Mouse (Mus musculus) heart, embryonic 12.5 days (tissue): ENCODE measurements at regions not wholly inside any gene's neighbourhood (a gene's known extent, or its start where the extent isn't known, plus 50 kb on each side); places are given as distances from the start of the nearest gene placed in this dataset.
"Not testable (repeated sequence)": the region's sequence is repeated elsewhere in the genome, so short reads cannot be mapped to it uniquely, and the experiment has no call there.

ENCODE experiments used
- ATAC-seq: fragments of 200-750 bp; cut with Nextera tagmentation; 2 replicates; pipeline ENCODE4 v1.8.0; 2017; ENCODE audit warnings: moderate TSS enrichment, moderate library complexity; ENCODE audit not compliant: insufficient number of reproducible peaks, low FRiP score
- H3K27ac ChIP-seq: fragments of 300-500 bp; sonication (generic); 2 replicates; pipeline ENCODE4 v1.5.1; 2016; ENCODE audit warnings: mild to moderate bottlenecking, moderate library complexity; ENCODE audit not compliant: poor library complexity, severe bottlenecking
- H3K27me3 ChIP-seq: fragments of 300-500 bp; sonication (generic); replicated peaks from 2 replicates; pipeline ENCODE4 v1.6.1; 2016; ENCODE audit warnings: mild to moderate bottlenecking, moderate library complexity
- H3K36me3 ChIP-seq: fragments of 300-500 bp; sonication (generic); 2 replicates; pipeline ENCODE4 v1.6.1; 2016; ENCODE audit warnings: mild to moderate bottlenecking, moderate library complexity
- H3K4me1 ChIP-seq: fragments of 300-500 bp; sonication (generic); replicated peaks from 2 replicates; pipeline ENCODE4 v1.6.1; 2016; ENCODE audit warnings: mild to moderate bottlenecking
- H3K4me2 ChIP-seq: fragments of 300-500 bp; sonication (generic); 2 replicates; pipeline ENCODE4 v1.6.1; 2016; ENCODE audit warnings: mild to moderate bottlenecking, moderate library complexity
- H3K4me3 ChIP-seq: fragments of 300-500 bp; sonication (generic); 2 replicates; pipeline ENCODE4 v1.5.1; 2016; ENCODE audit warnings: mild to moderate bottlenecking
- H3K9ac ChIP-seq: fragments of 300-500 bp; sonication (generic); 2 replicates; pipeline ENCODE4 v1.6.1; 2016; ENCODE audit warnings: mild to moderate bottlenecking, moderate library complexity
- H3K9me3 ChIP-seq: fragments of 300-500 bp; sonication (generic); replicated peaks from 2 replicates; pipeline ENCODE4 v1.6.1; 2016; ENCODE audit warnings: mild to moderate bottlenecking, moderate library complexity
- WGBS: fragments of 180-500 bp; shearing (Covaris S2); methylation state at CpG from one replicate; pipeline ENCODE4 v1.1.7; 2016; 5-methylcytosine and 5-hydroxymethylcytosine counted together

DNA sequence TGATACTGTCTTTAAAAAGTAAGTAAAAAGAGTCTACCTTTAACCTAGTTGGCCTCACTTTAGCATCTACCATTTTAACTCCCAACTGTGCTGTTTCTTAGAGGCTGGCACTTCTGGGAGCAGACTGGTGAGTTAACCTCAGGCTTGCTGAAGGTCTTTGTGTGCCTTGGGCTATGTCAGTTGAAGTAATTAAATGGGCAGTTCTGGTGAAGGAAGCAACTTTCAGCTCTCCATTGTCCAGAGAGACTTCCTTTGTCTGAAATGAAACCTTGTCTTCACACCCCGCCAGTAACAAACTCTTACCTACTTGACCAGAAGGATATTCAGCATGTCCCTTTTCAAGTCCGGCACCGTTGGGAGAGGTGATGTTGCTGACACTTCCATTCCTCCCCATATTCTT lies 55.5 kb downstream of the Zfp281 start:
- no peak for ATAC-seq
- Histone ChIP-seq H3K4me2 (no peak overlapping the region), H3K27ac (no peak overlapping the region), H3K4me3 (no peak overlapping the region), H3K36me3 (no peaks in the 10 kb centered on the region), H3K9ac (no peak overlapping the region), H3K9me3 (no peaks in the 10 kb centered on the region), H3K27me3 (no peaks in the 10 kb centered on the region), H3K4me1 (peaks cover 3% of the 10 kb centered on the region; the same call in 1 of the 2 replicates)
- WGBS: 83% methylated on average over 3 of the region's 3 CpGs

DNA sequence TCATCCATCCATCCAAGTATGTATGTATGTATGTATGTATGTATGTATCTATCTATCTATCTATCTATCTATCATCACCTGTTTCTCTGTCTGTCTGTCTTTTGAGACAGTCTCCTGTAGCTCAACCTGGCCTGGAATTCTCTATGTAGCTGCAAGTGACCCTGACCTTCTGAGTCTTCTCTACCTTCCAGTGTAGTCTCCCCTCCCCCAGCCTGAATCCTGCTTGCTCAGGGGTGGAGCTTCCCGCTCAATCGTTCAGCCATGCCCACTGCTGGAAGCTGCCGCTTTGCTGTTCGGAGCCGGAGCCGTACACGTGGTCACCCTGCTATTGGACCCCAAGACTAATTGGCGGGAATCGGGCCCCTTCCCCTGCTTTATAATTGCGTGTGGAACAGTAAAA lies 57.6 kb downstream of the Zfp281 start:
- H3K9me3 ChIP-seq, H3K36me3 ChIP-seq, H3K9ac ChIP-seq, ATAC-seq, H3K4me1 ChIP-seq, H3K27ac ChIP-seq, H3K4me2 ChIP-seq, H3K4me3 ChIP-seq, H3K27me3 ChIP-seq: not testable (repeated sequence)
- 58% methylated on average over 10 of the region's 10 CpGs for WGBS

DNA sequence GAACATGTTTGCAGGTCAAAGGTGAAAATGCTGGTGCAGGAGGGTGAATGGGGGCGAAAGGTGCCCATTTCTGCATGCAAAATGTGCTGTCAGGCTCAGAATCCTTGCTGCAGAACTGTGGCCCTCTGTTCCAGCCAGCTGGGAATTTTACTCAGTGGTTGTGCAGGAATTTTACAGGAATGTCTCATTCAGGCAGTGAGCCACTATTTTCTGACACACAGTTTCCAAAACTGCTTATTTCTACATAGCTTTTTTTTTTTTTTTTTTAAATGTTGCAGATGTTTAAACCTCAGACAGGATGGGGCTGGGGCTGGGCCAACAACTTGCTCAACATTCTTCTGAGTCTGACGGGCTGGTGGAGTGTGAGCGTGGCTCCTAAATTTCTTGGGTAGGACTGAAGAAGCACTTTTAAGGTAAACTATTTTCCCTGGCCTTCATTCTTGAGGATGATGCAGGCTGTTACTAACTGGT lies 58.4 kb downstream of the Zfp281 start:
- no peaks in the 10 kb centered on the region for H3K9me3 ChIP-seq
- H3K9ac ChIP-seq: no peak overlapping the region
- no peaks in the 10 kb centered on the region for H3K27me3 ChIP-seq
- no peaks in the 10 kb centered on the region for H3K36me3 ChIP-seq
- no peak overlapping the region for H3K4me3 ChIP-seq
- no peak overlapping the region for H3K27ac ChIP-seq
- peaks cover 3% of the 10 kb centered on the region; the same call in 1 of the 2 replicates for H3K4me1 ChIP-seq
- ATAC-seq: no peak
- H3K4me2 ChIP-seq: no peak overlapping the region
- 68% methylated on average over 3 of the region's 3 CpGs for WGBS

DNA sequence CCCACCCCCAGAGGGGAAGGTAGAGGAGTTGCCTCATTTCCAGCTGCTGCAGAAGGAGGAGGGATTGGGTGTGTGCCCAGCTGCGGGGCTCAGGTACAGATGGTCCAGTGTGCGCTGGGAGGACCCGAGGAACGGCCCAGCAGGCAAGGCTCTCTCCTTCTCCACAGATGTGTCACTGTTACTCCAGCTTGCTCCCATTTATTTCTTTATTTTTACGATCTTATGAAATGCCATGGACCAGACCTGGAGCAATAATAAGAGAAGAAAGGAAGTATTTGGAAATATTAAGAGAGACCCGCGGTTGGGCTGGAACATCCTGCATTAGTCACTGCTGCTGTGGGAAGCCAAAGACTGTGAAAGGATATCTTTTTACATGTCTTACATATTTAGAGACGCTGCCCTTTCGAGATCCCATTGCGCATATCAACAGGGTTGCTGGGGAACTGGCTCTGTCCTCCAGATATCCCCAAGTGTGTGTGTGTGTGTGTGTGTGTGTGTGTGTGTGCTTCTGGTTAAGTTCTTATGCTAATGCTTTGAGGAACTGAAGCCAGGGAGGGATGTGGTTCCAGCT lies 58.9 kb downstream of the Zfp281 start:
- H3K4me3 ChIP-seq: no peak overlapping the region
- no peaks in the 10 kb centered on the region for H3K36me3 ChIP-seq
- WGBS: 58% methylated on average over 10 of the region's 10 CpGs
- H3K4me1 ChIP-seq: peaks cover 8% of the 10 kb centered on the region
- no peaks in the 10 kb centered on the region for H3K27me3 ChIP-seq
- H3K27ac ChIP-seq: no peak overlapping the region
- no peak for ATAC-seq
- H3K4me2 ChIP-seq: no peak overlapping the region
- no peak overlapping the region for H3K9ac ChIP-seq
- no peaks in the 10 kb centered on the region for H3K9me3 ChIP-seq

DNA sequence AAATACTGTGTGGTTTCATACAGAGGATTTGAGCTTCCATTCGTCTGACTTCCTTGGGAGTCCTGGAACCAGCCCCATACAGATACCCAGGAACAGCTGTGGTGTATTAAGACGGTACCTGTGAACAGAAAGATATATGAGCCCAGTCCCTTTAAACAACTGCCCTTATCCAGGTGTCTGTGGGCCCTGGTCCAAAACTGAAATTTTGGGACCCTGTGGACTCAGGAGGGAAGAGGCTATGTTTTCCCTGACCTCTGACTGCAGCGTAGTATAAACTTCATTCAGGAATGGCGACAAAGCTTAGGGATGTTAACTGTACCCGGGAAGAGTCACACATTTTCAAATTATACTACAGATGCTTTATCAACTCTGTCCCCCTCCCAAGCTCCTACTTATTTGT lies 59.8 kb downstream of the Zfp281 start:
- ATAC-seq: no peak
- no peaks in the 10 kb centered on the region for H3K36me3 ChIP-seq
- H3K9me3 ChIP-seq: no peaks in the 10 kb centered on the region
- WGBS: 85% methylated on average over 5 of the region's 5 CpGs
- no peak overlapping the region for H3K9ac ChIP-seq
- H3K27ac ChIP-seq: no peak overlapping the region
- peaks cover 9% of the 10 kb centered on the region for H3K4me1 ChIP-seq
- no peak overlapping the region for H3K4me2 ChIP-seq
- H3K27me3 ChIP-seq: no peaks in the 10 kb centered on the region
- no peak overlapping the region for H3K4me3 ChIP-seq

DNA sequence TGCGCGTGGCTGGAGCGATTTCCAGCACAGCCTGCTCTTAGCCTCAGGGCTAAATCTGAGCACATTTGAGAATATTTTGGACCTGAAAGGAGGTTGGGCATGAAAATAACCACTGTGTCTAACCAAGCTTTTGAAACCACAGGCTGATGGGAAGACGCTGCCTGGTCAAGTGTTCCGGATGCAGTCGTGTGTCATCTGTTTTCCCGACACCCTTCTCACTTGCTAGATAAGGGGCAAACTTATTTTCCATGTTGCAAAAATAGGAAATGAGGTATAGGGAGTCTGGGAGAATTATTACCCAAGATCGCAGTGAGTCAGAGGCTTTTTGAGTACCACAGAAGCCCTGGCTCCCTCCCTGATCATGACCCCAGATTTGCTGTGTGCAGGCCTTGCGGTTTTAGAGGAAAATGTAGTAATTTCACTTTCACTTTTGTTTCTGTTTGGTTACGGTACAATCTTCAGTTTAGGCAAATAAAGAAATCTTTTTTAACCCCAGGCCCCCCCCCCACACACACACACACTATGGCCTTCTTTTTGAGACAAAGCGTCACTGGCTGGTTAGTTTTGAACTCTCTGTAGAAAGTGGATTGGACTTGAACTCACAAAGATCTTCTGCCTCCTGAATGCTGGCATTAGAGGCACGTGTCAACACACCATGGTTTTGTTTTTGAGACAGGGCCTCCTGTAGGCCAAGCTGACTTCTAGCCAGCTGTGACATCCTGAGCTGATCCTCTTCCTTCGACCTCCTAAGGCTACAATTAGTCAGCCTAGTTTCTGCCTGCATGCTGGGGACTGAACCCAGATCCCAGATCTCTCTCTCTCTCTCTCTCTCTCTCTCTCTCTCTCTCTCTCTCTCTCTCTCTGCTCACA lies 60.7 kb downstream of the Zfp281 start:
- H3K9ac ChIP-seq: no peak overlapping the region

DNA sequence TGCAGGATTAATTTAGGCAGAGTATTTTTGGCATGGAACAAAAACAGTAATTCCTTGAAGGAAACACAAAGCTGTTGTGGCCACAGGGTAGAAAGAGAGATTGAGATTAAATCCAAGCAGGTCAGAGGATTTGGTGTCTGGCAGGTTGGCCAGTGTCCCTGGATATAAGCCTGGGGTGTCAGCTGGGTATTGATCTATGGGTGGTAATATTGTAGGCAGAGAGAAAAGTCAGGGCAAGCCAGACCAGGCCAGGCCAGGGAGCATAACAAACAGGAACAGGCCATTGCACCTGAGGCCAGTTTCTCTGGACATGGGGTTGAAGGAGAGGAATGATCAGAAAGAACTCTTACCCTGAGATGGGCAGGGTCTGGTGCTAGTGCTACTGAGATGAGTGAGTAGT lies 61.8 kb downstream of the Zfp281 start:
- ATAC-seq: no peak
- no peak overlapping the region for H3K27ac ChIP-seq
- no peaks in the 10 kb centered on the region for H3K9me3 ChIP-seq
- no peak overlapping the region for H3K4me2 ChIP-seq
- H3K4me1 ChIP-seq: peaks cover 9% of the 10 kb centered on the region
- H3K27me3 ChIP-seq: no peaks in the 10 kb centered on the region
- no peak overlapping the region for H3K4me3 ChIP-seq
- H3K9ac ChIP-seq: no peak overlapping the region
- no peaks in the 10 kb centered on the region for H3K36me3 ChIP-seq

More for the DNA sequence above, 60.7 kb downstream of the Zfp281 start:
- peak overlapping the region; percentile 5; the same call in 1 of the 2 replicates for H3K4me2 ChIP-seq
- WGBS: 54% methylated on average over 13 of the region's 13 CpGs
- H3K27ac ChIP-seq: no peak overlapping the region
- H3K9me3 ChIP-seq: no peaks in the 10 kb centered on the region
- no peak overlapping the region for H3K4me3 ChIP-seq
- H3K4me1 ChIP-seq: peaks cover 9% of the 10 kb centered on the region
- no peaks in the 10 kb centered on the region for H3K27me3 ChIP-seq
- H3K36me3 ChIP-seq: no peaks in the 10 kb centered on the region
- no peak for ATAC-seq

DNA sequence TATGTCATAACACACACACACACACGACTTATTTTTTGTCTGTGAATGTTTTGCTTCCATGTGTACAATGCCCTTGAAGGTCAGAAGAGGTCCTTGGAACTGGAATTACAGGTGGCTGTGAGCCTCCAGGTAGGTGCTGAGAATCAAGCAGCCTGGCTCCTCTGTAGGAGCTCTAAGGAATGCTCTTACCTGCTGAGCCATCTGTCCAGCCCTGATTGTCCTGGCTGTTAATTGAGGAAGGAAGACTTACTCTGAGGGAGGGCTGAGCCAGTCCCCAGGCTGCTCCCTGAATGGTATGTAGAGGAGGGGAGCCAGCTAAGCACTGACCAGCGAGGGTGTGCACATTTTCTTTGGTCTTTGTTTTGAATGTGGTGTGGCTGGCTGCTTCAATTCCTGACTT lies 65.4 kb downstream of the Zfp281 start:
- WGBS: 36% methylated on average over 2 of the region's 2 CpGs
- no peak for ATAC-seq
- no peak overlapping the region for H3K4me2 ChIP-seq

DNA sequence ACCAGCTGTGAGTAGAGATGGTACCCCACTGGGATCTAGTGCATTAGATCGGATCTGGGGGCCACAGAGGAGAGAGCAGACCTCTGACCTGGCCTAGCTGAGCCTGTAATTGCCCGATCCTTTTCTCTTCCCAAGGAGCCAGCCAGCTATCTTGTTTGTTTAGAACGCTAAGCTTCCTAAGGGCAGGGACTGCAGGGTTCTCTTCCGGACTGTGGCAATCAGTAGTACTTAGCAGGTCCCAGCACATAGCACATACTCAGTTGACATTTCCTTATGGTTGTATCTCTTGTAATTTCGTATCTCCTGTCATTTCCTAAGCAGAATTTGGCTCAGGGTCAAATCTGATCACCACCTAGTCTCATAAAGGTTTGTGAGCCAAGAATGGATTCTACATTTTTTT lies 68.7 kb downstream of the Zfp281 start:
- Histone ChIP-seq H3K27ac (no peak overlapping the region), H3K27me3 (no peaks in the 10 kb centered on the region), H3K36me3 (no peaks in the 10 kb centered on the region), H3K4me2 (no peak overlapping the region), H3K9me3 (no peaks in the 10 kb centered on the region), H3K4me1 (peaks cover 21% of the 10 kb centered on the region), H3K4me3 (no peak overlapping the region), H3K9ac (no peak overlapping the region)
- 37% methylated on average over 5 of the region's 5 CpGs for WGBS
- ATAC-seq: peak; percentile 26; the same call in 1 of the 2 replicates

More for the DNA sequence above, 65.4 kb downstream of the Zfp281 start:
- Histone ChIP-seq H3K27ac (no peak overlapping the region), H3K9ac (no peak overlapping the region), H3K9me3 (no peaks in the 10 kb centered on the region), H3K36me3 (no peaks in the 10 kb centered on the region), H3K27me3 (no peaks in the 10 kb centered on the region), H3K4me3 (no peak overlapping the region), H3K4me1 (peaks cover 11% of the 10 kb centered on the region)

DNA sequence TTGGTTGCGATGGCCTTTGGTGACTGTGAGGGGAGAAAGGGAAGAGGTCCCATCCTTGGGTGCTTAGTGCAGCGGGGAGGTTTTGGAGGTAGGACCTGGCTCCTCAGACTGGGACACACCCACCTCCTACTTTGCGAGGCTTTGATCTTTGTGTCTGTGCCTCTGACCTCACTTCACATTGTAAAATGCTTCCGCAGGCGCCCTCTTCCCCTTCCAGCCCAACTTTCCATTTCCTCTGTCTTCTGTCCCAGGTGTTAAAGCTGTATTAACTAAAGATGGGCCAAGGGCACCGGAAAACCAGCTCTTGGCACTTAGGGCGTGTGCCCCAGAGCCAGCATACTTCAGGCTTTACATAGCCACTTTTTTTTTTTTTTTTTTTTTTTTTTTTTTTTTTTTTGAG lies 70.3 kb downstream of the Zfp281 start:
- Histone ChIP-seq H3K4me3 (no peak overlapping the region), H3K4me2 (no peak overlapping the region), H3K9me3 (no peaks in the 10 kb centered on the region), H3K4me1 (peaks cover 25% of the 10 kb centered on the region), H3K9ac (no peak overlapping the region), H3K27me3 (no peaks in the 10 kb centered on the region), H3K27ac (no peak overlapping the region), H3K36me3 (no peaks in the 10 kb centered on the region)
- no peak for ATAC-seq
- 44% methylated on average over 7 of the region's 7 CpGs for WGBS

DNA sequence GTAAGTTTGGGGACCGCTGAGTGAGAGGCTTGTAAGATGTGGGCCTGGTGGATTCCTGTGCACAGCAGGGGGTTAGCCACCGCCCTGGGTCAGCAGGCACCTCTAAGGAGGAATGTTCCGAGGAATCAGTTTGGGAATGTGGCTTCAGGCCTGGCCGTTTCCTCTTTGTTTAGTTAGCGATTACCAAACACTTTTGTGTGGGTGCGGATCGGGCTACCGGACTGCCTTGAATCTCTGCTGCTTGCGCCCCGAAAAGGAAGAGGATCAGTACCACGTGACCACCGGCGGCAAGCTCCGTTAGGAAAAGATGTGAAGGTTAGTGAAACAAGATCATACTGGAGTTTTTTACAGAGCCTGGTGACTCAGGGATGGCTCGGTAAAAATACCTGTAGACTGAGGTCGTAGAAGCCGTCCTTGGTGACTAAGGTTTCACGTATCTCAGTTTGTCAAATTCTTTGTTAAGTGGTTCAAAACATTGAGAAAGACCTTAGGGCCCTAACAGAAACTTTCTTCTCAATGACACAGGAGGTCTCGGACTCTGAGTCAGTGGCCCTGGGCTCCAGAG lies 71.5 kb downstream of the Zfp281 start:
- Histone ChIP-seq H3K27ac (no peak overlapping the region), H3K9ac (peak overlapping the region; percentile 26; the same call in 1 of the 2 replicates), H3K4me1 (peaks cover 25% of the 10 kb centered on the region), H3K4me2 (peak overlapping the region; percentile 61), H3K27me3 (no peaks in the 10 kb centered on the region), H3K9me3 (no peaks in the 10 kb centered on the region), H3K4me3 (peak overlapping the region; percentile 23), H3K36me3 (no peaks in the 10 kb centered on the region)
- ATAC-seq: no peak
- WGBS: 7% methylated on average over 19 of the region's 19 CpGs
